Mouse (Mus musculus) embryo, embryonic 11 days (tissue): ENCODE data around the gene Lmna.

Source experiments
- DNase-seq: peaks from one replicate; pipeline ENCODE4 v3.0.0-alpha.2; 2015

Lmna gene

DNA sequence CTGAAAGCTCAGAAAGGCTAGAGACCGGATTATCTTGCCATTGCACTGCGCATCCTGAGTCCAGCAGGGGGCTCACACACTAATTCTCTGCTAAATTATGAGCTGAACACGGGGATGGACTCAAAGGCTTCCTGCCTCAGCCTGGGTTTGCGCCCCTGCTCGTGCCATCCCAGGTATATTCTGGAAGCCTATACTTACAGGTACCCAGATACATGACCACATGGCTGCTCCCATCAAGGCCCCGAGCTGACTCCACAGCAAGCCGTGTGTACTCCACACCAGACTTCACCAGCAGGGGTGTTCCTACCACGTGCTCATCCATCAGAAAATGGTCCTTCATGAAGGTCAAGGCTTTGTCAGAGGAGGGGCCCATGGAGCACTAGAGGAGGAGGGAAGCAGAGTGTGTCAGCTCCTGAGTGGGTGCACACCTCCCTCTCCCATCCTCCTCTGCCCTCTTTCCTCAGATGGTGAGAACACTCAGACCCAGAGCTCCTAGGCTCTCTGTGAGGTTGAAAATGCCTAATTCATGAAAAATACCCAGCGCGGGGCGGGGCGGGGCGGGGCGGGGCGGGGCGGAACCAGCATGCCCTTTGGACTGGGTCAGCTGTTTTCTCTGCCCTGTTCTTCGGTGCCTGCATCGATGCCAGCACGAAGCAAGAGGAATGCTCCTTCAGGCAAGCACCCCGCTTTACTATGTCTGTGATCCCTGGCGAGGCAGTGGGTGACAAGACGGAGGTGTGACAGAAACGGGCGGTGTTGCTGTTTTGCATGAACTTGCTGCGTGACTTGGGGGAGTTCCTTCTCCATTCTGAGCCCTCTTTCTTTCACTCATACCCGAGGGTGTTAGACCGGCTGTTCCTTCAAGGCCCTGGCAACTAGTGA is 69.0 kb downstream of the Lmna start:
- DNase-seq: peak; percentile 76

DNA sequence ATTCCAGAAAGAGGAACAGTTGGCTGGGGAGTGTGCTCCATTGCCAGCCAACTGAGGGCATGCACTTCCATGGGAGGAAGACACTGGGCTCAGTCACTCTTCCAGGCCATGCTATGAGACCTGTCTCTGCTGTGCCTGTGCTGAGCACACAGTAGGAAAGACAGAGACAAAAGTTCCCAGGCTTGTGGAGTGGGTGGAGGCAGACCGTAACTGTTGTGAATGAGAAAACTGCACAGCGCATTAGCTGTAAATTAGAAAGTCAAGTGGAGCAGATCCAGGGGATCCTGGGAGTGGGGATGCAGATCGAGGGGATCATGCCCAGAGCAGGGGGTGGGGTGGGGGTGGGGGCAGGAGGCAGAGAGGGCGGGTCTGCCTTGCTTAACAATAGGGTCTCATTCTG is 70.2 kb downstream of the Lmna start:
- no peak for DNase-seq

- no peak for DNase-seq
Observed at GRCm38 (mm10) chr3:88437454-88437853, 72.3 kb downstream of the Lmna start.

- peak; percentile 88 for DNase-seq
Observed at GRCm38 (mm10) chr3:88436395-88437201, 73.2 kb downstream of the Lmna start.

DNA sequence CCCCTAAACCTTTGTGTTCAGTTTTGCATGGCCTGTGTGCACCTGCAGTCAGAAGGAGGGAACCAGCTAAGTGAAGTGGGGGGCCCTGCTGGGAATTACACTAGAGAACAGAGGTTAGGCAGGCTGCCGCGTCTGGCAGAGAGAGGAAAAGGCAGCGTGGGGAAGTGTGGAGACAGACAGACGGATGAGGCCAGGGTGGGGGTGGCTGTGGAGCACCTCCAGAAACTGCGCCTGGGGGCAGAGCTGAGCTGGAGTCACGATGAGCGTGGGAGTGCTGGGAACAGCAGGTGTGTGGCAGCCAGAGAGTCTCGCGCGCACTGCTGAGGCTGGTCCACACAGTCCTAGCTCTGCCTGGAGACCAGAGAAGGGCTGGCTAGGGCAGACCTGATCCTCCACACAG is 74.2 kb downstream of the Lmna start:
- no peak for DNase-seq
